Mouse (Mus musculus) liver, embryonic 11.5 days (tissue): ENCODE data around the gene Bpnt1. TPM values are rescaled to one million over a fixed set of nuclear protein-coding genes. Genes with fewer than 3 reads are reported as not detected.
A peak's percentile ranks its signal among the peaks of the same experiment; 100 is the strongest.

Source experiments
- ATAC-seq: fragments of 200-750 bp; cut with Nextera tagmentation; replicated peaks from 2 replicates; pipeline ENCODE4 v1.8.0; 2017; ENCODE audit warnings: moderate number of reproducible peaks, mild to moderate bottlenecking, moderate TSS enrichment, moderate library complexity; ENCODE audit not compliant: low FRiP score
- DNase-seq: peaks from one replicate; pipeline ENCODE4 v3.0.0-alpha.2; 2017; ENCODE audit warnings: low spot score
- H3K27ac ChIP-seq: fragments of 300-500 bp; sonication (generic); 2 replicates; pipeline ENCODE4 v1.5.1; 2014; ENCODE audit warnings: mild to moderate bottlenecking, low read depth, low read length, control low read depth
- H3K27me3 ChIP-seq: fragments of 300-500 bp; sonication (generic); replicated peaks from 2 replicates; pipeline ENCODE4 v1.6.1; 2014; ENCODE audit warnings: low read length, mixed read lengths; ENCODE audit not compliant: control insufficient read depth, insufficient read depth
- H3K36me3 ChIP-seq: fragments of 300-500 bp; sonication (generic); 2 replicates; pipeline ENCODE4 v1.6.1; 2014; ENCODE audit warnings: mild to moderate bottlenecking, low read length, moderate library complexity, mixed read lengths; ENCODE audit not compliant: control insufficient read depth, insufficient read depth
- H3K4me1 ChIP-seq: fragments of 300-500 bp; sonication (generic); replicated peaks from 2 replicates; pipeline ENCODE4 v1.6.1; 2014; ENCODE audit warnings: low read length, mixed read lengths; ENCODE audit not compliant: control insufficient read depth, insufficient read depth
- H3K4me2 ChIP-seq: fragments of 300-500 bp; sonication (generic); 2 replicates; pipeline ENCODE4 v1.6.1; 2014; ENCODE audit warnings: mild to moderate bottlenecking, control low read depth, moderate library complexity
- H3K4me3 ChIP-seq: fragments of 300-500 bp; sonication (generic); 2 replicates; pipeline ENCODE4 v1.5.1; 2014; ENCODE audit warnings: low read depth, low read length, control low read depth
- H3K9ac ChIP-seq: fragments of 300-500 bp; sonication (generic); 2 replicates; pipeline ENCODE4 v1.6.1; 2014; ENCODE audit warnings: low read depth, low read length, control low read depth
- H3K9me3 ChIP-seq: fragments of 300-500 bp; sonication (generic); 2 replicates; pipeline ENCODE4 v1.6.1; 2016; ENCODE audit warnings: low read length, inconsistent platforms, mixed read lengths; ENCODE audit not compliant: control insufficient read depth
- WGBS: fragments of 180-500 bp; shearing (Covaris S2); extraction: QIAGEN DNeasy Blood & Tissue Kit; methylation state at CpG from one replicate; pipeline ENCODE4 v1.1.7; 2014; 5-methylcytosine and 5-hydroxymethylcytosine counted together
- polyA plus RNA-seq: library from polyadenylated mRNA; unstranded; fragments of >200 nt; fragmentation: Nextera tagmentation; extraction: Ambion mirVana; gene quantifications from 2 replicates; pipeline ENCODE4 v1.2.1, GENCODE M21; 2014

Gene Bpnt1
- polyA plus RNA-seq, 1 experiment from 2014 or later, result 29.4 TPM

DNA sequence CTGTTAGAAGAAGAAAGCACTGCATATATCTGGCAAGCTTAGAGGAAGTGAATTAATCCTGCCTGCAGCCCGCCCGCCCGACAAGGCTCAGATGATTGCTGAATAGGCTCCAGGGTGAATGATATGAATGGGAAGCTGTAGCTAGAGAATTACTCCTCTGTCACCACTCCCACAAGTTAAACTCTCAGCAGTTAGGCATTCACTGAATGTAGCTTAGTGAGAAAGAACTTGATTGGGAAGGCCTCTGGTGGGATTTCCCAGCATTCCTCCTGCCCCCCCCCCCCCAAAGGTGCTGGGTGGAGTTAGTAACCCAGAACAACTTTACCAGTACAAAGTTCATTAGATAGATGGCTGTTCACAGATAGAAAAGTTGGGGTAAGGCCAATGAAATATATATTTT is 4.6 kb downstream of the Bpnt1 start:
- Histone ChIP-seq H3K4me1 (peaks cover 14% of the 10 kb centered on the region; the same call in 1 of the 2 replicates), H3K27ac (no peak overlapping the region), H3K9me3 (no peaks in the 10 kb centered on the region), H3K4me3 (no peak overlapping the region), H3K9ac (no peak overlapping the region), H3K4me2 (no peak overlapping the region), H3K36me3 (0 out of 2 replicates have a peak, but pooled peaks cover 2% of the 10 kb centered on the region), H3K27me3 (no peaks in the 10 kb centered on the region)
- ATAC-seq (no peak), DNase-seq (no peak)
- 61% methylated on average over 3 of the region's 3 CpGs for WGBS

DNA sequence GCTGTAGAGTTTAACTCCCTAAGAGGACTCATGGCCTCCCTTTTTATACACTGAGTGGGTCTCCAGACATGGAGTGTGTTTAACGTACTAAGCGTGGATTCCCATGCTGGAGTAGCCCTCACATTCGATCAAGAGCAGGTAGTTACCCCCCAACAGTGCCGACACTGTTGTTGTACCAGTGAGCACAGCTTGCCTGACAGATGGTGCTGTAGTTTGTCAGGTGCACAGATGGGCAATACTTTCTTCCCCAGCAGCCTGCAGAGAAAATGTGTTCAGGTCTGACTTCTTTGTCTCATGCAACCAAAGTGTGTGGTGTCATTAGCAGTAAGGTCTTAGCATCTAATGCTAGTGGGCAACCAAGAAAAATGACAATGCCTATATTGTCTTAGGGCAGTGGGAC is 10.5 kb downstream of the Bpnt1 start:
- H3K9ac ChIP-seq, result no peak overlapping the region
- peaks cover 21% of the 10 kb centered on the region; the same call in 1 of the 2 replicates for H3K36me3 ChIP-seq
- no peak overlapping the region for H3K4me3 ChIP-seq
- ATAC-seq (no peak), DNase-seq (no peak)
- H3K27ac ChIP-seq, result no peak overlapping the region
- no peaks in the 10 kb centered on the region for H3K27me3 ChIP-seq
- no peaks in the 10 kb centered on the region for H3K4me1 ChIP-seq
- H3K4me2 ChIP-seq, result no peak overlapping the region
- WGBS, result 90% methylated on average over 4 of the region's 4 CpGs
- H3K9me3 ChIP-seq, result no peaks in the 10 kb centered on the region

GRCm38 (mm10) chr1:185343422-185343821 is 11.5 kb downstream of the Bpnt1 start:
- Histone ChIP-seq H3K36me3 (peaks cover 21% of the 10 kb centered on the region; the same call in 1 of the 2 replicates), H3K4me1 (no peaks in the 10 kb centered on the region), H3K27me3 (no peaks in the 10 kb centered on the region), H3K4me3 (no peak overlapping the region), H3K27ac (no peak overlapping the region), H3K4me2 (no peak overlapping the region), H3K9ac (no peak overlapping the region), H3K9me3 (no peaks in the 10 kb centered on the region)
- ATAC-seq (no peak), DNase-seq (no peak)
- WGBS, result 83% methylated on average over 8 of the region's 8 CpGs

DNA sequence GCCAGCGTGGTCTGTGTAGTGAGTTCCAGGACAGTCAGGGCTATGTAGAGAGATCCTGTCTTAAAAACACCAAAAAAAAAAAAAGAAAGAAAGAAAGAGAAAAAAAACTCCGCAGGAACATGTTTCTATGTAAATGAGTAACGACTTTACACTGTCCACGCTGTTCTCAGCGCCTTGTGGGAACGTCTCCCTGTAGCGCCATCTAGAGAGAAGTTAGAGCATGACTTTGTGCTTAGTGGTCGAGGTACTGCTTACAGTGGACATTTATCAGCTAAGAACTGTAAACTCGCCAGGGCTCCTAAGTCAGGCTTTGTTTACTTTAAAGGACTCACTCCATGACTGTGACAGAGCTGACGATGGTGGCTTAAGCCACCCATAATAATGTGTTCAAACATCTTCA is 14.2 kb downstream of the Bpnt1 start:
- Histone ChIP-seq H3K9ac (no peak overlapping the region), H3K36me3 (peaks cover 23% of the 10 kb centered on the region; the same call in 1 of the 2 replicates), H3K4me1 (no peaks in the 10 kb centered on the region), H3K4me3 (no peak overlapping the region), H3K9me3 (no peaks in the 10 kb centered on the region), H3K27ac (no peak overlapping the region), H3K4me2 (no peak overlapping the region), H3K27me3 (no peaks in the 10 kb centered on the region)
- 74% methylated on average over 10 of the region's 10 CpGs for WGBS
- DNase-seq, result no peak
- ATAC-seq, result 0 out of 2 replicates have a peak, but pooled peaks have one; percentile 49

GRCm38 (mm10) chr1:185349741-185350140 is 17.8 kb downstream of the Bpnt1 start:
- H3K36me3 ChIP-seq, result peaks cover 14% of the 10 kb centered on the region; the same call in 1 of the 2 replicates
- ATAC-seq (no peak), DNase-seq (no peak)
- H3K4me1 ChIP-seq, result no peaks in the 10 kb centered on the region
- no peaks in the 10 kb centered on the region for H3K27me3 ChIP-seq
- no peaks in the 10 kb centered on the region for H3K9me3 ChIP-seq
- H3K9ac ChIP-seq, result no peak overlapping the region
- H3K27ac ChIP-seq, result no peak overlapping the region
- 89% methylated on average over 14 of the region's 14 CpGs for WGBS
- H3K4me3 ChIP-seq, result no peak overlapping the region
- no peak overlapping the region for H3K4me2 ChIP-seq

- Histone ChIP-seq H3K9me3 (no peaks in the 10 kb centered on the region), H3K36me3 (peaks cover 10% of the 10 kb centered on the region; the same call in 1 of the 2 replicates), H3K27ac (no peak overlapping the region), H3K27me3 (no peaks in the 10 kb centered on the region), H3K4me2 (no peak overlapping the region), H3K4me3 (no peak overlapping the region), H3K9ac (no peak overlapping the region), H3K4me1 (no peaks in the 10 kb centered on the region)
- 92% methylated on average over 4 of the region's 4 CpGs for whole genome bisulfite sequencing
- no peak for ATAC-seq
- DNase-seq, result no peak
These were observed 18.7 kb downstream of the Bpnt1 start for GRCm38 (mm10) chr1:185350611-185351010.

DNA sequence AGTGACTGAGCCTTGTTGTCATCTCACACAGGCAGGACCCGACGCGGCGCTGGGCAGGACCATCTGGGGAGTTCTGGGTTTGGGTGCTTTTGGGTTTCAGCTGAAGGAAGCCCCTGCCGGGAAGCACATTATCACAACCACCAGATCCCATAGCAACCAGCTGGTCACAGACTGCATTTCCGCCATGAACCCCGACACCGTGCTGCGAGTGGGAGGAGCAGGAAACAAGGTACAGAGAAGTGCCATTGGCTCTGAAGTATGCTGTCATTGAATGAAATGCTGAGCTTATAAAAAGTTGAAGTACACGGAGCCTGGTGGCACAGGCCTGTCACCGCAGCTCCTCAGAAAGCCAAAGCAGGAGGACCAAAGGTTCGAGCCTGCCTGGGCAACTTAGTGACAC is 20.2 kb downstream of the Bpnt1 start:
- Histone ChIP-seq H3K36me3 (peaks cover 7% of the 10 kb centered on the region; the same call in 1 of the 2 replicates), H3K9ac (no peak overlapping the region), H3K4me3 (no peak overlapping the region), H3K9me3 (no peaks in the 10 kb centered on the region), H3K4me1 (no peaks in the 10 kb centered on the region), H3K4me2 (no peak overlapping the region), H3K27me3 (no peaks in the 10 kb centered on the region), H3K27ac (no peak overlapping the region)
- 73% methylated on average over 12 of the region's 12 CpGs for WGBS
- DNase-seq, result no peak
- 0 out of 2 replicates have a peak, but pooled peaks have one; percentile 29 for ATAC-seq

- Histone ChIP-seq H3K4me1 (no peaks in the 10 kb centered on the region), H3K4me3 (no peak overlapping the region), H3K27me3 (no peaks in the 10 kb centered on the region), H3K4me2 (no peak overlapping the region), H3K9ac (no peak overlapping the region), H3K27ac (no peak overlapping the region), H3K36me3 (peaks cover 8% of the 10 kb centered on the region; the same call in 1 of the 2 replicates), H3K9me3 (no peaks in the 10 kb centered on the region)
- 90% methylated on average over 8 of the region's 8 CpGs for WGBS
- ATAC-seq (no peak), DNase-seq (no peak)
These were observed 21.4 kb downstream of the Bpnt1 start for GRCm38 (mm10) chr1:185353351-185353750.

DNA sequence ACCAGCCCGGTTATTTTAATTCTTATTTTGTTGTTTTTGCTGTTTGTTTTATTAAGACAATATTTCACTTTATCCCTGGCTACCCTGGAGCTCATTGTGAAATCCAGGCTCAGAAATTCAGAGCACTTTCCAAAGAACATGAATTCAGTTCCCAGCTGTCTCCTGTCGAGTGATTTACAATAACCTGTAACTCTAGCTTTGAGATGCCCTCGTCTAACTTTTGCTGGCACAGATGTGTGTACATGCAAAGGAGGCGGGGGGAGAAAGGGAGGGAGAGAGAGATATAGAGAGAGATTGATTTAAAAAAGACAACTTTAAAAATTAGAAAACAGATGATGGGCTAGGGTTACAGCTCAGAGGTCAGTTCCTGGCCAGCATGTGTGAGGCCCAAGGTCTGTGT is 22.8 kb downstream of the Bpnt1 start:
- H3K27ac ChIP-seq, result no peak overlapping the region
- H3K9ac ChIP-seq, result no peak overlapping the region
- 86% methylated on average over 4 of the region's 4 CpGs for WGBS
- H3K4me3 ChIP-seq, result no peak overlapping the region
- no peaks in the 10 kb centered on the region for H3K27me3 ChIP-seq
- peaks cover 6% of the 10 kb centered on the region; the same call in 1 of the 2 replicates for H3K36me3 ChIP-seq
- H3K4me2 ChIP-seq, result no peak overlapping the region
- no peak for ATAC-seq
- no peak for DNase-seq
- H3K4me1 ChIP-seq, result no peaks in the 10 kb centered on the region
- no peaks in the 10 kb centered on the region for H3K9me3 ChIP-seq
